Mouse (Mus musculus) myocyte (in vitro differentiated cells): ENCODE measurements around the gene Adgrb3.

ENCODE experiments used
- MYOD1 ChIP-seq, 3 experiments: IDR thresholded peaks; one replicate each; pipeline ENCODE4 v1.6.1; 2011; ENCODE audit warnings: control low read depth in 2 of 3, low read depth in 2 of 3, mild to moderate bottlenecking in 2 of 3, moderate library complexity in 1 of 3; ENCODE audit not compliant: insufficient read length in 2 of 3, control insufficient read depth in 1 of 3
- POLR2A ChIP-seq: IDR thresholded peaks from one replicate; pipeline ENCODE4 v1.6.1; 2011; ENCODE audit warnings: low read depth, mild to moderate bottlenecking, control low read depth, moderate library complexity; ENCODE audit not compliant: insufficient read length

- TF ChIP-seq POLR2A (no peak), MYOD1 (IDR thresholded peaks at IDR 0.05; ENCODE audit: control insufficient read depth in 1 of 3, insufficient read length in 2 of 3, low read depth in 2 of 3) (no peak)
These were observed 261.4 kb downstream of the Adgrb3 start for GRCm38 (mm10) chr1:25568096-25568495.
